Mouse (Mus musculus): Measurements from ENCODE around the gene Socs1. TPM values are rescaled to one million over a fixed set of nuclear protein-coding genes. Genes with fewer than 3 reads are reported as not detected.
A peak's percentile ranks its signal among the peaks of the same experiment; 100 is the strongest.
"Not testable (repeated sequence)": the region's sequence is repeated elsewhere in the genome, so short reads cannot be mapped to it uniquely, and the experiment has no call there.

Gene Socs1
- total RNA-seq (2015) (0.39 and 0.59 TPM in 2 replicates), total RNA-seq (2017) (0.64 and 1.4 TPM in 2 replicates)

DNA sequence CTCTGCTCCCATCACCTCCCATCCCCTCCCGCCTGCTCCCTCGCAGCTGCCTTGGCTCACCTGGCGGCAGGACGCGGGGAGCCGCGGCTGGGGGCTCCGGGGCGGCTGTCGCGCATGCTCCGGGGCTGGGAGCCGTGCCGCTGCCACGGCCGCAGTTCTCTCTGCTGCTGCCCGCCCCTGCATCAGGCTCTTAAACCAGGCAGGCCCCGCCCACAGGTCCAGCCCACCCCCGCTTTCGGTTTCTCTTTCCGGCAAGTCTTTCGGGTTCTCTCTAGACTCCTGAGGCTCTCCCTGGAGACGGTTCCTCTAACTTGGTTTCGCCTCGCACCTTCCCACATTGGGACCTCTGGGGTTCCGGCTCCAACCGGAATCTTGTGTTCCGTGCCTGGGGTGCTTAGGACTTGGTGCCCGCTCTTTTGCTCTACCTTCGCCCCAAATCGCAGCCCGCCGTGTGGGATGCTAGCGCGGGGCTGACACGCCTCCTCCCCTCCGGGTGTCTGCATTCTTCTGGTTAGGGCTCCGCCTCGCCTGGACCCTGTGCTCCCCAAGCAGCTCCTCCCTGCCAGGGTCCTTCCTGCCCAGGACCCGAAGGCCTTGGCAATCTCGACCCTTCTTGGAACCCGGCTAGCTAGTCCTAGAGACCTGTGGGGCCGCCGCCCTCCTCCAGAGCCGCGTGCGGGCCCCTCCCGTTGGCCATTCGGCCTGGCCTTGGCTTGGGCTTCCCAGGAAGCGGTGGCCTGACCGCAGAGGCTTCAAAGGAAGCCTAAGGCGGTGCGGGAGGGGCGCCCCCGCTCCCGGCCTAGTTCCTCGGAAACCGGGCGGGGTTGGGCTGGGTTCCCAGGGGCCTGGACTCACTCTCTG, at the start of gene Socs1:
Gene Socs1 (minus strand): TSS at position 166 of the 861 bp plus-strand sequence.
- ATAC-seq (replicated peaks; ENCODE audit: poor library complexity) = peak; percentile 63

DNA sequence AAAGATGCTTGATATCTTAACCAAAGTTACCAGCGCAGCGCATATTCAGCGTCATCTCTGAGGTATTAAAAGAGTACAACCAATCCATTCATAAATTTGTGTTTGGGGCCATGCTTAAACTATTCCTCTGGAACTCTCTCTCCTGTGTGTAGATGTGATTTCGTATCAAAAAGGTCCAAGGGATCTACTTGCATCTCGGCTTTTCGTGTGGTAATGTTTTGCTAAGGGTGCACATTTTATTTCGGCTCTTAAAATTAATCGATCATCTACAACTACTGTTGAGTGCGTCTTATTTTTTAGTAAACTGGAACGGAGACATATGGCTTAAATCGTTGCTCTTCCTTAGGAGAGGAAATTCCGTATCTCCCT, 49.2 kb upstream of the Socs1 start:
- no peak for ATAC-seq (replicated peaks; ENCODE audit: poor library complexity)

GRCm38 (mm10) chr16:10828461-10828805, 43.1 kb upstream of the Socs1 start:
- no peak for ATAC-seq (replicated peaks; ENCODE audit: poor library complexity)

- no peak for ATAC-seq (replicated peaks; ENCODE audit: poor library complexity)
These were observed 42.6 kb upstream of the Socs1 start for GRCm38 (mm10) chr16:10827766-10828460.

DNA sequence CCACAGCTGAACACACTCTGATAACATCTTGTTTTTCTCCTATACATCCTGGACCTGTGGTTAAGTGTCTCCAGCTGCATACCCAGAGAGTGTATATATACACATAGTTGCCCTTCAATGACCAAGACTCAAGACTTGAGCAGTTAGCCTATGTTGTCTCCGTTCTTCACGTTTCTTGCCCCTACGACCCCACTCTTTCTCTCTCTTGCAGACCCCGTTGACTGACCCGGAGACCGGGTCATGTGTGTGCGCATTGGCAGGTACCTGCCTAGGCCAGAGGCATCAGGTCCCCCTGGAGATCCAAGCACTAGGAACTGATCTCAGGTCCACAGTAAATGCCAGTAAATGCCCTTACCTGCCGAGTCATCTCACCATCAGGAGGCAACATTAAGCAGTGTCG, 41.9 kb upstream of the Socs1 start:
- ATAC-seq (replicated peaks; ENCODE audit: poor library complexity) = no peak

DNA sequence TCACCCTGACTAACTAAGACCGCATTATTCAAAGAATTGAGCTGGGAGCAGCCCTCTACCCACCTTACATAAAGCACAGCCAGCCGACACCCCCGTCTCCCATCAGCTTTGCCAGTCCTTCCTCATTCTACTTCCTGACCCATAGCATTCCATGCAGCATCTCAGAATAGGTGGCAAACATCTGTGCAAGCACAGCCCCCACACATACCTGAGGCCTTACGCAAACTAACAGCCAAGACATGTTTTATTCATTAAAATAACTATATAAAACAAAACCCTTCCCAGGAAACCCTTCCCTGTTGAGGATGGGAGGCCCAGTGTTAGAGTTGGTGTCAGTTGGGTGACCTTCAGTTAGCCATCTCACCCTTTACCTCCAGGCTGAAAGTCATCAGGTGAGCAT, 40.5 kb upstream of the Socs1 start:
- no peak for ATAC-seq (replicated peaks; ENCODE audit: poor library complexity)

DNA sequence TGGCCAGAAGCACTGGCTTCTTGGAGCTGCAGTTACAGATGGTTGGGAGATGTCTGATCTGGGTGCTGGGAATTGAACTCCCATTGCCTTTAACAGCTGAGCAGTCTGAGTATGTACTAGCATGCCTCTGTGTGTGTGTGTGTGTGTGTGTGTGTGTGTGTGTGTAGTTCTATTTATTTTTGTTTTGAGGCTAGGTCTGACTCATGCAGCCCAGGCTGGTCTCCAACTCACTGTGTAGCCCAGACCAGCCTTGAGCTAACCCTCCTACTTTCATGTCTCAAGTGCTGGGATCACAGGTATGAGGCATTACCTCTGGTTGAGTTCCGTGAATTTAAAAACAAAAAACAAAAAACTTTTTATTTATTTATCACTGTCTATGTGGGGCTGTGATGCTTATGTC, 39.2 kb upstream of the Socs1 start:
- ATAC-seq (replicated peaks; ENCODE audit: poor library complexity) = no peak

- no peak for ATAC-seq (replicated peaks; ENCODE audit: poor library complexity)
These were observed 36.1 kb upstream of the Socs1 start for GRCm38 (mm10) chr16:10821387-10821786.

- no peak for ATAC-seq (replicated peaks; ENCODE audit: poor library complexity)
These were observed 34.6 kb upstream of the Socs1 start for GRCm38 (mm10) chr16:10819966-10820365.

- ATAC-seq (replicated peaks; ENCODE audit: poor library complexity) = peak; percentile 47
These were observed 33.3 kb upstream of the Socs1 start for GRCm38 (mm10) chr16:10818579-10819135.

DNA sequence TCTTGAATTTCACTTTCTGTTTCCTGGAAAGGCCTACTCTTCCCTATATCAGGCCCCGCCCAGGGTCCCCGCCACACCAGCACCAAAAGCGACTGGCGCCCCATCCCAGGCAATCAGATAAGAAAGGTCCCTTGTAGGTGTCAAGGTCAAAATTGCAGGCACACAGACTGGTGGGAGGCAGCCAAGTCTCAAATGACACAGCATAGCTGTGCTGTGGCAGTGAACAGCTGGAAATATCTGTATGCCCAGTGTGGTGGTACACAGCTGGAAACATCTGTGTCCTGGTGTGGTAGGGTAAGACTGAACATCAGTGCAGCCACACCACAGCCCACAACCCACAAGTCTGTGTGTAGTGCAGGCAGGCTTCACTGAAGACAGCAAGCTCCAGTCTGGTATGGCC, 29.5 kb upstream of the Socs1 start:
- ATAC-seq (replicated peaks; ENCODE audit: poor library complexity) = peak; percentile 60

- ATAC-seq (replicated peaks; ENCODE audit: poor library complexity) = no peak
These were observed 28.4 kb upstream of the Socs1 start for GRCm38 (mm10) chr16:10813726-10814125.

DNA sequence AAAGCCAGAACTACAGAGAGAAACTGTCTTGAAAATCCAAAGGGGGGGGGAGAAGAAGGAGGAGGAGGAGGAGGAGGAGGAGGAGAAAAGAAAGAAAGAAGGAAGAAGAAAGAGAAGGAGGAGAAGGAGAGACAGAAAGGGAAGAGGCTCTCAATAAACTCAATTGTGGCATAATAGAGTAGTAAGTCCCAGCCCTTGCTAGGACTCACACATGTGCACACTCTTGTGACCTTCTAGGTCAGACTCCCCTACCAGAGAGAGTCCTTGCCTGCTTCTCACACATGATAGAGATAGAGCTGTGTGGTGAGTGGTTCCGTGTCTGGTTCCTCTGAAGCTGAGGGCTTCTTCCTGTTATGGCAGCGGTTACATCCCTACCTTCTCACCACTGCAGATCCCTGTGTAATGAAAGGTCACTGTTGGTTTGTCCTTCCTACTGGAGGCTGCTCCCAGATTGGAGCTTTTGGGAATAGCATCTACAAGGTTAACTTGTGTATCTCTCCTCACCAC, 27.6 kb upstream of the Socs1 start, which contains the start of gene Gm11172:
Gene Gm11172 (plus strand): TSS at position 51 of the 507 bp plus-strand sequence.
- ATAC-seq (replicated peaks; ENCODE audit: poor library complexity) = peak; percentile 25; the same call in 1 of the 2 replicates

GRCm38 (mm10) chr16:10810376-10810775, 25.0 kb upstream of the Socs1 start:
- ATAC-seq (replicated peaks; ENCODE audit: poor library complexity) = no peak

DNA sequence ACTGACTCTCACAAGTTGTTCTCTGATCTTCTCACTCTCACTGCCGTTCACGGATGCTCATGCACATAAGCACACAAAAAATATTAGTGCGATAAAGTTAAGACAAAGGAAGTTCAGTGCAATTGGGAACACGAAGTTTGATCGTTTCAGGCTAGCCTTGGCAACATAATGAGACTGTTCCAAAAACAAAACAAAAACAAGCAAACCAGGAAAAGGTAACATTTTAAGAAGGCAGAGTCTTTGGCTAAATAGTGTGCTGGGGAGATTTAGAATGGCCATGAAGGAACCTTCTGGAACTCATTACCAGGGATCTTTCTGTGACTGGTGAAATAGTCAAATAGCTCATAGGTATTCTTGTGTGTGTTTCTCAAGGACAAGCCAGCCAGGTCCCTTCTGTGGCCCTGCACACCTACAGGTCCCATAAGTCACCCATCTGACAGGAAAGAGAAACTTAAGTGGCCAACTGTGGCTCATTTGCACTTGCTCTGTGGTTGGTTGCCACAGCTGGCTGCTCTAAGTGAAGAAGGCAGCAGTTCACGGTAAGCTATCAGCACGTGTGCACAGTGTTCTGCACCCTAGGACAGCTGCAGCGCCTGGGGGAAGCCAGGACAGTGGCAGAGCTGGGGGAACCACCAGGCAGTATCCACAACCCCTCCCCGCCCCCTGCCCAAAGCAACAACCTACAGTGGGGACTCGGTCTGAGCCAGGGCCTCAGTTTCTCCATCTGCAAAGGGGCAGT, 20.6 kb upstream of the Socs1 start, which contains the start of gene Prm1:
Gene Prm1 (minus strand): TSS at position 51 of the 739 bp plus-strand sequence.
- ATAC-seq (replicated peaks; ENCODE audit: poor library complexity) = 0 out of 2 replicates have a peak, but pooled peaks have one; percentile 29

DNA sequence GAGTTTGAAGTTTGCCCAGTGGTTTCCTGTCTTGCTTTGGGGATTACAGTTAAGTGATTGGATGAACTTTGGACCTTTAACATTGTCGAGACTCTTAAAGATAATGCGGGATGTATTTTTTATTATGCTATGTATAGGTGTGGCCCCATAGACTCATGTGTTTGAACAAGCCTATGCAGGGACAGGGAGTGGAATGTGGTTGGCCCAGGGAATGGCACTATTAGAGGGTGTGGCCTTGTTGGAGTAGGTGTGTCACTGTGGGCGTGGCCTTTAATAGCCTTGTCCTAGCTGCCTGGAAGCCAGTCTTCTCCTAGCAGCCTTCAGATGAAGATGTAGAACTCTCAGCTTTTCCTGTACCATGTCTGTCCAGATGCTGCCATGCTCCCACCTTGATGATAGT, 17.1 kb upstream of the Socs1 start:
- not testable (repeated sequence) for ATAC-seq (replicated peaks; ENCODE audit: poor library complexity)

DNA sequence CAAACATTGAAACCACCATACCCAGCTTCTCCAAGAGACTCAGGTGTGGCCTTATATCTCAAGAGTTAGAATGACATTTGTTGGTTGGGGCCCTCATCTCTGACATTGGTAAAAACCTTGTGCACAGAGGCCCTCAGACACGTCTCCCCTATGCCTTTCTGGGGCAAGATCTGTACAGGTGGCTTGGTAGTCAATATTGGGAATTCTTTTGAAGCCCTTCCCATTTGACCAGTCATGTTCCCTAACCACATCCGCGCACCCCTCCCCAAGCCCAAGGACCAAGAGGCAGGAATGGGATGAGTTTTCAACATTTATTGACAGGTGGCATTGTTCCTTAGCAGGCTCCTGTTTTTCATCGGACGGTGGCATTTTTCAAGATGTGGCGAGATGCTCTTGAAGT, 10.7 kb upstream of the Socs1 start, which contains the start of gene Prm2:
Gene Prm2 (minus strand): TSS at position 101 of the 400 bp plus-strand sequence.
- ATAC-seq (replicated peaks; ENCODE audit: poor library complexity) = no peak

DNA sequence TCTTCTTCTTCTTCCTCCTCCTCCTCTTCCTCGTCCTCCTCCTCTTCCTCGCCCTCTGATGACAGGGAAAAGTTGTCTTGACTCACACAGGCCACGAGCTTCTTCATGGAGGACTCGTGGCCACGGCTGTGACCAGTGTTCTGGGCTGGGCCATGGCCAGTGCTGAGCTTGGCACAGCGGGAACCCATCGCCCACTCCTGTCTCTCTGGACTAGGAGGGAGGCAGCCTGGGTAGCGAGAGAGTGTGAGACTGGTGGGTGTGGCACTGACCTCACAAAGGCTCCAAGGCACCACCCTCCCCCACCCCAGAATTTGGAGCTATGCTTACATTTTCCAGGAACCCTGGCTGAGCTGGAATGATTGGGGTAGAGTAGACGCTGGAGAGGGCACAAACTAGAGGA, 5.4 kb upstream of the Socs1 start, which contains the start of gene Prm3:
Gene Prm3 (minus strand): TSS at position 213 of the 400 bp plus-strand sequence.
- no peak for ATAC-seq (replicated peaks; ENCODE audit: poor library complexity)

DNA sequence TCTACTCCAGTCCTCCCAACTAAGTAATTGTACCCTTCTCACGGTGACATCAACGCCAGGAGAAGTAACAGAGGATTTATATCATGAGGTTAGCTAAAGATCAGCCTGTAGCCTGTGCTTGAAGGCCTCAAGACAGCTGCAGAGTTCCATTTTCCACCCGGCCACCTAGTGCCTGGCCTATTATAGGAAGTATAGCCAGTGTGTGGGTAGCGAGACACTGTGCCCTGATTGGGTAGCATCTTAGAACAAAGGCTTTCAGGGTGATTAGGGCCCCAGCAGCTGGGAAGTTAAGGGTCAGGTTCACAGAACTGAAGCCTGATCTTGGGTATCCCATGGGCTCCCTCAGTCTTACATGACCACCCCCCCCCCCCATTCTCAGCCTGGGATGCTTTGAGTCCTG, 3.5 kb upstream of the Socs1 start:
- no peak for ATAC-seq (replicated peaks; ENCODE audit: poor library complexity)

- ATAC-seq (replicated peaks; ENCODE audit: poor library complexity) = no peak
These were observed 2.9 kb upstream of the Socs1 start, which contains the start of gene Tnp2 for GRCm38 (mm10) chr16:10788271-10788670. Gene Tnp2 (minus strand): TSS chr16:10788660.
